Mouse (Mus musculus) heart, adult 10 weeks (tissue): ENCODE data around the gene Rnf31. TPM values are rescaled to one million over a fixed set of nuclear protein-coding genes. Genes with fewer than 3 reads are reported as not detected.

Source experiments
- polyA plus RNA-seq: library from polyadenylated mRNA; stranded (reverse); fragments of 350-450 nt; fragmentation: Illumina TruSeq; extraction: RNeasy Lipid Tissue Mini Kit (QIAGEN cat#74804); gene quantifications from one replicate; pipeline ENCODE4 v1.2.3, GENCODE M21; 2014; ENCODE audit warnings: low read depth, low replicate concordance

The Rnf31 gene
- polyA plus RNA-seq = 19.4 TPM

GRCm38 (mm10) chr14:55591331-55591891 is at the start of gene Rnf31:
TSS of gene Rnf31 (plus strand) at chr14:55591708.

GRCm38 (mm10) chr14:55559799-55560201 is 31.7 kb upstream of the Rnf31 start, which contains the start of gene Dcaf11:
TSS of gene Dcaf11 (plus strand) at chr14:55560006.

DNA sequence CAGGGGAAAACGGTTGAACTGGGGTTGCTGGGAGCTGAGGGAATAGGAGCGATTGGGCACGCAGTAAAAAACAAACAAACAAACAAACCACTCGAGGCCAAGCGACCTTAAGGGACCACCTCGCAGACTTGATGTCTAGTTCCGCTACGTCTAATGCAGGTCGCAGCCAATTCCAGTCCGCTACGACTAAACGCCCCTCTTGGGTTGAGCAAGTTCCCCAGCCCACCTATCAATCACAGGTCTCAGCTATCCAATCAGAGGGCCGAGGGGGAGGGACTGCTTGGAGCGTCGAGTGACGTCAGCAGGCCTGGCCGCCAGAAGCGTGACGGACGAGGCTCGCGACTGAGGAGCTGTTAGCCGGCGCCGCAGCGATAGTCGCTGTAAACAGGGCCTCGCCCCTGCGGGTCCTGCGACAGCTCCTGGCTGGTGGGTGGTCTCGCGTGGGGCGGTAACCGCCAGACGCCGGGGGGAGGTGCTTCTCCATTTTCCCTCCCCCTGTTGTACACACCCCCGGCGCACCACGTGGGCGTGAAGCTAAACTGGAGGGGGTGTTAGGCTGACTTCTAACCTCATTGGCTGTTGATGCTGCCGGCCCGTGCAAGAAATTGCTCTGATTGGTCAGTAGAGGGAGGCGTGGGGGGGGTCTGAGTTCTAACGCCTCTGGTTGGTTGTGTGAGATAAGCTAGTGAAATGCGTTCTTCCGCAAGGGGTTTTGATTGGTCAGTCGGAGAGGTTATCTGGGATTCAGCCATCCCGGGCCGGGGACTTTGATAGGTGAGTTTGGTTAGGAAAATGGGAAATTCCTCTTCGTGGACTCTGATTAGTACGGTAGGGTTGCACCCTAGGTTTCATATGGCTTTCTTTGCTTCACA is 31.1 kb upstream of the Rnf31 start, which contains the start of gene A730061H03Rik:
Gene A730061H03Rik, minus strand, starts transcription at position 205 of the 872 bp plus-strand sequence.

DNA sequence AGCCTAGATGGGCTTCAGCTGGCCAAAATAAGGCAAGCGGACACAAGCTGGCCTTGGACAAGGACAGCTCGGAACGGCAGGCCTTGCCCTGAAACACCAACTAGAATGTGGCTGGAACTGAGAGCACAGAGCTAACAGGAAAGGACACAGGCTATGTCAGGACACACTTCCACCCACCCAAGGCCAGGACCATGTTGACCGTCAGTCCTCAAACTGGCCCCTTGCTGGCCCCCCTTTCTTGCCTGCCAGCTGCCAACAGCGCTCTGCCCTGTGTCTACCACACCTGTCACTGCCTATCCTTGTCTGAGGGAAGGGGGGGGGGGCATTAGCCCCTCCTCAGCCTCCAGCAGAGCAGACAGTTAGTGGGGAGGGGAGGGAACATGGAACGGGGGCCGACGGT is 16.2 kb upstream of the Rnf31 start, which contains the start of gene Fitm1:
Gene Fitm1, plus strand, starts transcription at position 316 of the 400 bp plus-strand sequence.

GRCm38 (mm10) chr14:55577871-55578667 is 13.4 kb upstream of the Rnf31 start, which contains the start of gene Psme1:
TSS of gene Psme1 (plus strand) at chr14:55578123.

GRCm38 (mm10) chr14:55584702-55585565 is 6.6 kb upstream of the Rnf31 start, which contains the start of gene Emc9:
TSS of gene Emc9 (minus strand) at chr14:55585302.

GRCm38 (mm10) chr14:55590748-55591330 is 669 bp upstream of the Rnf31 start, which contains the start of gene Psme2:
TSS of gene Psme2 (minus strand) at chr14:55591113.

DNA sequence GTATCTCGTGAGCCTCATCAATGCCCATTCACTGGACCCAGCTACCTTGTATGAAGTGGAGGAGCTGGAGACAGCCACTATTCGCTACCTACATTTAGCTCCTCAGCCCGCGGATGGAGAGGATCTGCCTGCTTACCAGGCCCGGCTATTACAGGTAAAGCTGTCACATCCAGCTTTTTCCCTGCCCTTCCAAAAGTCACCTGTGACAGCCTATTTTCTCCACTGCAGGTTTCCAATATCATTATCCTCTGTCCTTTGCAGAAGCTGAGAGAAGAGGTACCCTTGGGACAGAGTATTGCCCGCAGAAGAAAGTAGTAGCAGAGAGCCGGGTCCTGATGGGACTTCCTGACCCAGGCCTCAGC is 11.7 kb downstream of the Rnf31 start, which contains the start of gene Irf9:
Gene Irf9, plus strand, starts transcription at position 301 of the 362 bp plus-strand sequence.

GRCm38 (mm10) chr14:55617822-55618221 is 26.3 kb downstream of the Rnf31 start, which contains the start of gene Rec8:
TSS of gene Rec8 (plus strand) at chr14:55618037.

GRCm38 (mm10) chr14:55635523-55636007 is 44.1 kb downstream of the Rnf31 start, which contains the start of gene Ipo4:
TSS of gene Ipo4 (minus strand) at chr14:55635957.

GRCm38 (mm10) chr14:55637795-55638194 is 46.3 kb downstream of the Rnf31 start, which contains the start of gene Gm49378:
TSS of gene Gm49378 (minus strand) at chr14:55637895.

DNA sequence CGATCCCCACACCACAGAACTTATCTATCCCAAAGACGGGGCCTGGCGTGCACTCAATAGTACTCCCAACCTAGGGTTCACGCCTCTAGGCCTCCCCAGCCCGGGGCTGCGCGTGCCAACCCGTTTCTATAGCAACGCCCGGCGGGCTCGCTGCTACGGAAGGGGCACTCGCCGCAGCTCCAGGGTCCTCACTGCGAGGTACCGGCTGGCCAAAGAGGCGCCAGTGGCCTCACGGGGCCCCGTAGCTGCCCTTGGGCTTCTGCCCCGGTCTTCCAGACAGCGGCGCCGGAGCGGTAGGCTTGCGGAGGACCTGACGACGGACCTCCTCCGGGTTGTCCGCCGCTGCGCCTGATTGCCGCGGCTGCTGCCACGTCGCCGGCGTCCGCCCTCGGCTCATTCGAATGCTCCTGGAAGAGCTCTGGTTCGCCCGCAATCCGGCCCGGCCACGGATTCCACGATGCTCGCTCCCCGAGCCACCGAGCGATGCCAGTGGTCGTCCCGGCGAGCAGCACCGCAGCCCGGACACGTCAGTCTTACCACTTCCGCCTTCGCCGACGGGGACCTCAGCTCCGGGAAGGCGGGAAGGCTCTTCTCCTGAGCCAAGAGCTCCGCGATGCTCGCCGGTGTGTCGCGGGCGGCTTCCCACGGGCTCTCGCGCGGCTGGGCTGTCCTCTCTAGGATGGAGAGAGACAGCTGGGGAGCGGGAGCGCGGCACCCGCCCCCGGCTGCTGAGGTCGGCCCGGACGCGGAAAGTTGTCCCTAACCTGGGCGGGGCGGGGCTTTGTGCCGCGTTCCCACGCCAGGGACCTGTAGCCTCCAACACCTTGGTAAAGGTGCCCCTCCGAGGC is 51.8 kb downstream of the Rnf31 start, which contains the start of gene Tm9sf1:
Gene Tm9sf1, minus strand, starts transcription at position 747 of the 848 bp plus-strand sequence.

DNA sequence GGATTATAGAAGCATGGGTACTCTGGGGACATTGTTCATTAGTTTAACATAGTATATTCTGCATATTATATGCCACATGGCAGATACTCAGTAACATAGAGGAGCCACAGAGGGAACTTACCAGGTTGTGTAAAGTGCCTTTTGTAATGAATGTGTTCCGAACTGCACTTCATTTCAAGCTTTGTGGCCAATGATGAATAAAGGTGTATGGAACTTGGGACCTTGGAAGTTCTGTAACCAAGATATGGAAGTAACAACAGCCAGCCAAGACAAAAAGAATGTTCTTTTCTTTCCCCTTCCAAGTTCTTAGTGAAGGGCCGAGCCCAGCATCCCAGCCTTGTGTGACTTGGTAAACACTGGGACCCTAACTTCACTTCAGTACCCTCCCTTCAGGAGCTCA is 58.4 kb downstream of the Rnf31 start, which contains the start of gene Tssk4:
Gene Tssk4, plus strand, starts transcription at position 301 of the 400 bp plus-strand sequence.

Other genes with a start within 250 kb of the Rnf31 start
- gene Dhrs4, start 113.0 kb upstream of the Rnf31 start, polyA plus RNA-seq = 123 TPM
- 3.0 TPM for gene Carmil3, start 101.1 kb upstream of the Rnf31 start, polyA plus RNA-seq
- gene Cpne6, start 81.3 kb upstream of the Rnf31 start, polyA plus RNA-seq = not detected
- not detected for gene Nrl, start 66.7 kb upstream of the Rnf31 start, polyA plus RNA-seq
- gene Pck2, start 51.4 kb upstream of the Rnf31 start, polyA plus RNA-seq = 8.5 TPM
- 175 TPM for gene Dcaf11, start 31.7 kb upstream of the Rnf31 start, polyA plus RNA-seq
- gene A730061H03Rik, start 31.3 kb upstream of the Rnf31 start, polyA plus RNA-seq = not detected
- 182 TPM for gene Fitm1, start 16.1 kb upstream of the Rnf31 start, polyA plus RNA-seq
- gene Psme1, start 13.6 kb upstream of the Rnf31 start, polyA plus RNA-seq = 165 TPM
- gene Emc9, start 6.4 kb upstream of the Rnf31 start, polyA plus RNA-seq = 51.3 TPM
- 100 TPM for gene Psme2, start 595 bp upstream of the Rnf31 start, polyA plus RNA-seq
- gene Irf9, start 11.9 kb downstream of the Rnf31 start, polyA plus RNA-seq = 17.2 TPM
- 0.26 TPM for gene Rec8, start 26.3 kb downstream of the Rnf31 start, polyA plus RNA-seq
- gene Ipo4, start 44.2 kb downstream of the Rnf31 start, polyA plus RNA-seq = 40.5 TPM
- gene Gm49378, start 46.2 kb downstream of the Rnf31 start, polyA plus RNA-seq = 2.1 TPM
- gene Tm9sf1, start 52.1 kb downstream of the Rnf31 start, polyA plus RNA-seq = 38.9 TPM
- gene Tssk4, start 58.5 kb downstream of the Rnf31 start, polyA plus RNA-seq = 0.45 TPM
- 61.1 TPM for gene Mdp1, start 68.8 kb downstream of the Rnf31 start, polyA plus RNA-seq
- gene Gmpr2, start 80.2 kb downstream of the Rnf31 start, polyA plus RNA-seq = 16.2 TPM
- 153 TPM for gene Nedd8, start 80.4 kb downstream of the Rnf31 start, polyA plus RNA-seq
- 12.6 TPM for gene Tinf2, start 90.1 kb downstream of the Rnf31 start, polyA plus RNA-seq
- 0.21 TPM for gene Tgm1, start 122.2 kb downstream of the Rnf31 start, polyA plus RNA-seq
- 15.7 TPM for gene Rabggta, start 130.6 kb downstream of the Rnf31 start, polyA plus RNA-seq
- gene Dhrs1, start 154.0 kb downstream of the Rnf31 start, polyA plus RNA-seq = 55.4 TPM
- 10.6 TPM for gene Nop9, start 154.0 kb downstream of the Rnf31 start, polyA plus RNA-seq
- 6.6 TPM for gene Cideb, start 166.8 kb downstream of the Rnf31 start, polyA plus RNA-seq
- not detected for gene Ltb4r2, start 169.7 kb downstream of the Rnf31 start, polyA plus RNA-seq
- gene Ltb4r1, start 174.3 kb downstream of the Rnf31 start, polyA plus RNA-seq = 0.45 TPM
- 21.5 TPM for gene Adcy4, start 192.4 kb downstream of the Rnf31 start, polyA plus RNA-seq
- gene Ripk3, start 197.2 kb downstream of the Rnf31 start, polyA plus RNA-seq = 3.1 TPM
- 5.2 TPM for gene Nfatc4, start 231.4 kb downstream of the Rnf31 start, polyA plus RNA-seq